Mouse (Mus musculus) CH12.LX (cell line): Measurements from ENCODE around the gene Msl3l2.

Experiments used
- CTCF ChIP-seq, 2 experiments: IDR thresholded peaks in 1 of 2; conservative IDR thresholded peaks in 1 of 2; 2 replicates each; pipeline ENCODE4 v1.5.1; 2011 to 2012; ENCODE audit warnings: low read depth in 2 of 2, low read length in 2 of 2, improper control_type of control experiment in 1 of 2, inconsistent platforms in 1 of 2, mild to moderate bottlenecking in 1 of 2, moderate library complexity in 1 of 2
- POLR2A ChIP-seq: IDR thresholded peaks from 2 replicates; pipeline ENCODE4 v1.6.1; 2011; ENCODE audit warnings: low read depth, mild to moderate bottlenecking, improper control_type of control experiment, low read length
- ZKSCAN1 ChIP-seq: IDR thresholded peaks from 2 replicates; pipeline ENCODE4 v1.6.1; 2012; ENCODE audit warnings: low read depth, inconsistent platforms, low read length, improper control_type of control experiment, borderline replicate concordance

GRCm38 (mm10) chr10:56164411-56164810, 57.7 kb downstream of the Msl3l2 start:
- peak in 1 of 2 experiments; percentile 38; a peak in 2 of 4 replicates for TF ChIP-seq CTCF (conservative IDR thresholded peaks at IDR 0.05 in 1 of 2, IDR thresholded peaks at IDR 0.05 in 1 of 2; ENCODE audit: low read depth in 2 of 2, low read length in 2 of 2)
- TF ChIP-seq ZKSCAN1 = no peak
- no peak for TF ChIP-seq POLR2A
